Mouse (Mus musculus) liver, adult 2 months (tissue): ENCODE measurements around the gene Scpep1.
"Not testable (repeated sequence)": the region's sequence is repeated elsewhere in the genome, so short reads cannot be mapped to it uniquely, and the experiment has no call there.

Source experiments
- CTCF ChIP-seq: fragments of 200-500 bp; IDR thresholded peaks from 2 replicates; pipeline ENCODE4 v1.5.1; 2011; ENCODE audit warnings: low read depth, low read length, control low read depth
- POLR2A ChIP-seq: fragments of 200-500 bp; IDR thresholded peaks from 2 replicates; pipeline ENCODE4 v1.6.1; 2011; ENCODE audit warnings: low read length, control low read depth; ENCODE audit not compliant: insufficient read depth; ENCODE audit errors: extremely low read depth

- not testable (repeated sequence) for TF ChIP-seq CTCF, POLR2A
Observed at GRCm38 (mm10) chr11:88893501-88893900, 61.8 kb downstream of the Scpep1 start.
